Mouse (Mus musculus) midbrain, postnatal 0 days (tissue): ENCODE measurements around the gene Slc44a1. TPM values are rescaled to one million over a fixed set of nuclear protein-coding genes. Genes with fewer than 3 reads are reported as not detected.

Experiments used
- ATAC-seq: fragments of 200-750 bp; cut with Nextera tagmentation; 2 replicates; pipeline ENCODE4 v1.8.0; 2017; ENCODE audit warnings: moderate number of reproducible peaks, mild to moderate bottlenecking, moderate TSS enrichment, moderate library complexity; ENCODE audit not compliant: low FRiP score
- DNase-seq: peaks from one replicate; pipeline ENCODE4 v3.0.0-alpha.2; 2015; ENCODE audit warnings: low spot score
- H3K27ac ChIP-seq: fragments of 300-500 bp; sonication (generic); 2 replicates; pipeline ENCODE4 v1.5.1; 2014; ENCODE audit warnings: low read depth, mild to moderate bottlenecking, low read length, mixed read lengths
- H3K27me3 ChIP-seq: fragments of 300-500 bp; sonication (generic); 2 replicates; pipeline ENCODE4 v1.6.1; 2014; ENCODE audit warnings: low read length, control low read depth, mixed read lengths; ENCODE audit not compliant: insufficient read depth
- H3K36me3 ChIP-seq: fragments of 300-500 bp; sonication (generic); 2 replicates; pipeline ENCODE4 v1.6.1; 2014; ENCODE audit warnings: low read length, control low read depth, mixed read lengths; ENCODE audit not compliant: insufficient read depth
- H3K4me1 ChIP-seq: fragments of 300-500 bp; sonication (generic); 2 replicates; pipeline ENCODE4 v1.6.1; 2014; ENCODE audit warnings: mild to moderate bottlenecking, control low read depth, antibody characterized with exemption, low read length, mixed read lengths; ENCODE audit not compliant: insufficient read depth
- H3K4me2 ChIP-seq: fragments of 300-500 bp; sonication (generic); 2 replicates; pipeline ENCODE4 v1.6.1; 2014; ENCODE audit warnings: low read depth, mild to moderate bottlenecking, low read length, mixed read lengths; ENCODE audit not compliant: poor library complexity, severe bottlenecking
- H3K4me3 ChIP-seq: fragments of 300-500 bp; sonication (generic); 2 replicates; pipeline ENCODE4 v1.5.1; 2014; ENCODE audit warnings: low read depth, mild to moderate bottlenecking, low read length, moderate library complexity
- H3K9ac ChIP-seq: fragments of 300-500 bp; sonication (generic); replicated peaks from 2 replicates; pipeline ENCODE4 v1.6.1; 2014; ENCODE audit warnings: mild to moderate bottlenecking, low read length, moderate library complexity, mixed read lengths; ENCODE audit not compliant: poor library complexity, severe bottlenecking
- H3K9me3 ChIP-seq: fragments of 300-500 bp; sonication (generic); 2 replicates; pipeline ENCODE4 v1.6.1; 2016; ENCODE audit warnings: low read length, control low read depth
- CTCF ChIP-seq: IDR thresholded peaks from 2 replicates; pipeline ENCODE4 v1.5.1; 2016; ENCODE audit warnings: antibody characterized with exemption, mild to moderate bottlenecking
- WGBS: fragments of 180-500 bp; shearing (Covaris S2); extraction: QIAGEN DNeasy Blood & Tissue Kit; methylation state at CpG from one replicate; pipeline ENCODE4 v1.1.7; 2014; 5-methylcytosine and 5-hydroxymethylcytosine counted together
- polyA plus RNA-seq: library from polyadenylated mRNA; unstranded; fragments of >200 nt; fragmentation: Nextera tagmentation; extraction: Ambion mirVana; gene quantifications from 2 replicates; pipeline ENCODE4 v1.2.1, GENCODE M21; 2015
- total RNA-seq: library from RNA; depleted of rRNA; stranded (reverse); fragments of >200 nt; gene quantifications from 2 replicates; pipeline ENCODE4 v1.2.3, GENCODE M21; 2014

Gene Slc44a1
- total and polyA plus RNA-seq, 2 experiments from 2014 or later: 8.6 to 24.2 TPM

GRCm38 (mm10) chr4:53488803-53489202 is 48.6 kb downstream of the Slc44a1 start:
- no peaks in the 10 kb centered on the region for H3K27me3 ChIP-seq
- no peak overlapping the region for H3K9ac ChIP-seq
- peak; percentile 69 for DNase-seq
- no peaks in the 10 kb centered on the region for H3K4me1 ChIP-seq
- WGBS: 86% methylated on average over 5 of the region's 5 CpGs
- no peak overlapping the region for H3K4me2 ChIP-seq
- H3K36me3 ChIP-seq: no peaks in the 10 kb centered on the region
- no peak for ATAC-seq
- TF ChIP-seq CTCF: no peak
- H3K9me3 ChIP-seq: no peaks in the 10 kb centered on the region
- H3K27ac ChIP-seq: no peak overlapping the region
- H3K4me3 ChIP-seq: no peak overlapping the region

GRCm38 (mm10) chr4:53490371-53490770 is 50.2 kb downstream of the Slc44a1 start:
- H3K4me2 ChIP-seq: no peak overlapping the region
- H3K9me3 ChIP-seq: no peaks in the 10 kb centered on the region
- no peaks in the 10 kb centered on the region for H3K4me1 ChIP-seq
- no peak overlapping the region for H3K4me3 ChIP-seq
- H3K27me3 ChIP-seq: no peaks in the 10 kb centered on the region
- TF ChIP-seq CTCF: no peak
- 95% methylated on average over 7 of the region's 7 CpGs for WGBS
- ATAC-seq (no peak), DNase-seq (no peak)
- no peak overlapping the region for H3K27ac ChIP-seq
- no peaks in the 10 kb centered on the region for H3K36me3 ChIP-seq
- H3K9ac ChIP-seq: no peak overlapping the region

- TF ChIP-seq CTCF: no peak
- Histone ChIP-seq H3K4me3 (no peak overlapping the region), H3K9me3 (no peaks in the 10 kb centered on the region), H3K27me3 (no peaks in the 10 kb centered on the region), H3K4me2 (no peak overlapping the region), H3K36me3 (no peaks in the 10 kb centered on the region), H3K9ac (no peak overlapping the region), H3K27ac (no peak overlapping the region), H3K4me1 (no peaks in the 10 kb centered on the region)
- DNase-seq (no peak), ATAC-seq (no peak)
- WGBS: 38% methylated on average over 4 of the region's 4 CpGs
Observed at GRCm38 (mm10) chr4:53491269-53491668, 51.1 kb downstream of the Slc44a1 start.

GRCm38 (mm10) chr4:53495646-53496045 is 55.4 kb downstream of the Slc44a1 start:
- no peak for TF ChIP-seq CTCF
- Histone ChIP-seq H3K4me2 (no peak overlapping the region), H3K36me3 (no peaks in the 10 kb centered on the region), H3K9me3 (no peaks in the 10 kb centered on the region), H3K9ac (no peak overlapping the region), H3K4me1 (no peaks in the 10 kb centered on the region), H3K27me3 (no peaks in the 10 kb centered on the region), H3K27ac (no peak overlapping the region), H3K4me3 (no peak overlapping the region)
- no peak for ATAC-seq
- no peak for DNase-seq
- WGBS: 17% methylated on average over 2 of the region's 2 CpGs

GRCm38 (mm10) chr4:53502764-53503163 is 62.6 kb downstream of the Slc44a1 start:
- no peak overlapping the region for H3K9ac ChIP-seq
- no peak for TF ChIP-seq CTCF
- no peak overlapping the region for H3K4me2 ChIP-seq
- H3K4me3 ChIP-seq: no peak overlapping the region
- DNase-seq (no peak), ATAC-seq (no peak)
- no peaks in the 10 kb centered on the region for H3K9me3 ChIP-seq
- WGBS: 94% methylated on average over 2 of the region's 2 CpGs
- H3K36me3 ChIP-seq: no peaks in the 10 kb centered on the region
- no peak overlapping the region for H3K27ac ChIP-seq
- no peaks in the 10 kb centered on the region for H3K27me3 ChIP-seq
- no peaks in the 10 kb centered on the region for H3K4me1 ChIP-seq

- DNase-seq (peak; percentile 82), ATAC-seq (peak; percentile 84)
- Histone ChIP-seq H3K36me3 (no peaks in the 10 kb centered on the region), H3K27me3 (no peaks in the 10 kb centered on the region), H3K9me3 (no peaks in the 10 kb centered on the region), H3K4me3 (no peak overlapping the region), H3K27ac (peak overlapping the region; percentile 88), H3K4me1 (peaks cover 17% of the 10 kb centered on the region), H3K4me2 (peak overlapping the region; percentile 28), H3K9ac (no peak overlapping the region)
- 14% methylated on average over 15 of the region's 15 CpGs for WGBS
- no peak for TF ChIP-seq CTCF
Observed at GRCm38 (mm10) chr4:53512131-53512916, 72.1 kb downstream of the Slc44a1 start.
